Mouse (Mus musculus) midbrain, embryonic 16.5 days (tissue): ENCODE data around the gene Vdac1. TPM values are rescaled to one million over a fixed set of nuclear protein-coding genes. Genes with fewer than 3 reads are reported as not detected.
A peak's percentile ranks its signal among the peaks of the same experiment; 100 is the strongest.

Source experiments
- ATAC-seq: fragments of 200-750 bp; cut with Nextera tagmentation; 2 replicates; pipeline ENCODE4 v1.8.0; 2017; ENCODE audit warnings: moderate TSS enrichment
- H3K27ac ChIP-seq: fragments of 300-500 bp; sonication (generic); 2 replicates; pipeline ENCODE4 v1.5.1; 2014; ENCODE audit warnings: mild to moderate bottlenecking, low read length, mixed read lengths
- H3K27me3 ChIP-seq: fragments of 300-500 bp; sonication (generic); 2 replicates; pipeline ENCODE4 v1.6.1; 2014; ENCODE audit warnings: low read depth, low read length, mixed read lengths; ENCODE audit not compliant: control insufficient read depth, insufficient read depth
- H3K36me3 ChIP-seq: fragments of 300-500 bp; sonication (generic); 2 replicates; pipeline ENCODE4 v1.6.1; 2014; ENCODE audit warnings: mild to moderate bottlenecking, low read length, moderate library complexity, mixed read lengths; ENCODE audit not compliant: control insufficient read depth, insufficient read depth
- H3K4me1 ChIP-seq: fragments of 300-500 bp; sonication (generic); 2 replicates; pipeline ENCODE4 v1.6.1; 2014; ENCODE audit warnings: mild to moderate bottlenecking, low read length, mixed read lengths; ENCODE audit not compliant: control insufficient read depth, insufficient read depth
- H3K4me2 ChIP-seq: fragments of 300-500 bp; sonication (generic); 2 replicates; pipeline ENCODE4 v1.6.1; 2014; ENCODE audit warnings: mild to moderate bottlenecking, low read length, mixed read lengths
- H3K4me3 ChIP-seq: fragments of 300-500 bp; sonication (generic); 2 replicates; pipeline ENCODE4 v1.5.1; 2014; ENCODE audit warnings: low read depth, mild to moderate bottlenecking, low read length, moderate library complexity, mixed read lengths
- H3K9ac ChIP-seq: fragments of 300-500 bp; sonication (generic); 2 replicates; pipeline ENCODE4 v1.6.1; 2014; ENCODE audit warnings: low read depth, low read length, mixed read lengths
- H3K9me3 ChIP-seq: fragments of 300-500 bp; sonication (generic); replicated peaks from 2 replicates; pipeline ENCODE4 v1.6.1; 2014; ENCODE audit warnings: mild to moderate bottlenecking, low read length, mixed read lengths; ENCODE audit not compliant: control insufficient read depth, poor library complexity, severe bottlenecking
- WGBS: fragments of 180-500 bp; shearing (Covaris S2); extraction: QIAGEN DNeasy Blood & Tissue Kit; methylation state at CpG from one replicate; pipeline ENCODE4 v1.1.7; 2014; 5-methylcytosine and 5-hydroxymethylcytosine counted together
- polyA plus RNA-seq: library from polyadenylated mRNA; unstranded; fragments of >200 nt; fragmentation: Nextera tagmentation; extraction: Ambion mirVana; gene quantifications from 2 replicates; pipeline ENCODE4 v1.2.1, GENCODE M21; 2015

Vdac1 gene
- polyA plus RNA-seq, 1 experiment from 2014 or later, result 402 TPM

DNA sequence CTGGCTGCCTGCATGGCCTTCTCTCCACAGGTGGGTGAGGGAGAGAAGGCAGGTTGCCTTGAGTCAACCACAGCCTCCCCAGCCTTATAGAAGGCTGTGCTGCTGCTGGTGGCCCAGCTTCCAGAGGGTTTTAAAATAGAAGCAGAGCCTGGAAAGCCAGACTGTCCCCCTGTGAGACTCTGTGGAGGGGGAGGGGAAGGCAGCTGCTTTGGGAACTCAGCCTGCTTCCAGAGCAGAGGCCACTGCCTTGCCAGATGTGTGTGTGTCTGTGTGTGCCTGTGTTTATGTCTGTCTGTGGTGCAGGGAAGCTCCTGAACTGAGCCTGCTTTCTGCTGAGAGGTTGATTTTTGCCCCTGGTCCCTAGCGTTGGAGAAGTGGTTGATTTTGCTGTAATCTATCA lies 4.5 kb downstream of the Vdac1 start:
- H3K9me3 ChIP-seq, result no peaks in the 10 kb centered on the region
- WGBS, result 89% methylated on average over 1 of the region's 1 CpGs
- H3K4me1 ChIP-seq, result peaks cover 26% of the 10 kb centered on the region
- H3K9ac ChIP-seq, result no peak overlapping the region
- ATAC-seq, result no peak
- no peak overlapping the region for H3K4me3 ChIP-seq
- H3K36me3 ChIP-seq, result no peaks in the 10 kb centered on the region
- H3K4me2 ChIP-seq, result no peak overlapping the region
- no peaks in the 10 kb centered on the region for H3K27me3 ChIP-seq
- H3K27ac ChIP-seq, result no peak overlapping the region

- ATAC-seq, result no peak
- peaks cover 34% of the 10 kb centered on the region for H3K4me1 ChIP-seq
- 93% methylated on average over 5 of the region's 5 CpGs for WGBS
Measured at GRCm38 (mm10) chr11:52366358-52366757, 5.7 kb downstream of the Vdac1 start.

GRCm38 (mm10) chr11:52368176-52368985 lies 7.7 kb downstream of the Vdac1 start:
- Histone ChIP-seq H3K9me3 (no peaks in the 10 kb centered on the region), H3K27me3 (no peaks in the 10 kb centered on the region), H3K36me3 (no peaks in the 10 kb centered on the region), H3K4me1 (peaks cover 19% of the 10 kb centered on the region), H3K4me3 (no peak overlapping the region), H3K9ac (no peak overlapping the region), H3K27ac (no peak overlapping the region), H3K4me2 (no peak overlapping the region)
- no peak for ATAC-seq
- 79% methylated on average over 10 of the region's 10 CpGs for WGBS

More at GRCm38 (mm10) chr11:52366358-52366757, 5.7 kb downstream of the Vdac1 start:
- H3K4me2 ChIP-seq, result no peak overlapping the region
- no peaks in the 10 kb centered on the region for H3K9me3 ChIP-seq
- H3K9ac ChIP-seq, result no peak overlapping the region
- no peak overlapping the region for H3K27ac ChIP-seq
- H3K36me3 ChIP-seq, result no peaks in the 10 kb centered on the region
- H3K27me3 ChIP-seq, result no peaks in the 10 kb centered on the region
- no peak overlapping the region for H3K4me3 ChIP-seq

GRCm38 (mm10) chr11:52369252-52370134 lies 8.8 kb downstream of the Vdac1 start:
- ATAC-seq, result no peak
- 76% methylated on average over 9 of the region's 9 CpGs for WGBS
- H3K27ac ChIP-seq, result no peak overlapping the region

GRCm38 (mm10) chr11:52370135-52370452 lies 9.4 kb downstream of the Vdac1 start:
- 0 out of 2 replicates have a peak, but pooled peaks cover 3% of the 10 kb centered on the region for H3K36me3 ChIP-seq
- H3K4me3 ChIP-seq, result no peak overlapping the region
- H3K27me3 ChIP-seq, result no peaks in the 10 kb centered on the region
- H3K4me2 ChIP-seq, result no peak overlapping the region
- H3K9me3 ChIP-seq, result no peaks in the 10 kb centered on the region
- no peak overlapping the region for H3K9ac ChIP-seq
- no peak for ATAC-seq
- H3K4me1 ChIP-seq, result peaks cover 13% of the 10 kb centered on the region
- 97% methylated on average over 2 of the region's 2 CpGs for WGBS
- no peak overlapping the region; the same call in 1 of the 2 replicates for H3K27ac ChIP-seq

More at GRCm38 (mm10) chr11:52369252-52370134, 8.8 kb downstream of the Vdac1 start:
- no peaks in the 10 kb centered on the region for H3K36me3 ChIP-seq
- H3K9ac ChIP-seq, result no peak overlapping the region
- H3K4me2 ChIP-seq, result no peak overlapping the region
- peaks cover 17% of the 10 kb centered on the region for H3K4me1 ChIP-seq
- no peaks in the 10 kb centered on the region for H3K27me3 ChIP-seq
- no peak overlapping the region for H3K4me3 ChIP-seq
- H3K9me3 ChIP-seq, result no peaks in the 10 kb centered on the region

GRCm38 (mm10) chr11:52370538-52370937 lies 9.9 kb downstream of the Vdac1 start:
- Histone ChIP-seq H3K27ac (no peak overlapping the region; the same call in 1 of the 2 replicates), H3K9me3 (no peaks in the 10 kb centered on the region), H3K36me3 (0 out of 2 replicates have a peak, but pooled peaks cover 4% of the 10 kb centered on the region), H3K9ac (no peak overlapping the region), H3K27me3 (no peaks in the 10 kb centered on the region), H3K4me2 (no peak overlapping the region), H3K4me1 (peaks cover 11% of the 10 kb centered on the region), H3K4me3 (no peak overlapping the region)
- WGBS, result 32% methylated on average over 2 of the region's 2 CpGs
- peak; percentile 25; the same call in 1 of the 2 replicates for ATAC-seq

- peaks cover 11% of the 10 kb centered on the region for H3K4me1 ChIP-seq
- 74% methylated on average over 7 of the region's 7 CpGs for WGBS
- no peak overlapping the region for H3K4me3 ChIP-seq
- no peak for ATAC-seq
- H3K27ac ChIP-seq, result no peak overlapping the region
- peaks cover 26% of the 10 kb centered on the region for H3K36me3 ChIP-seq
- H3K4me2 ChIP-seq, result no peak overlapping the region
- H3K27me3 ChIP-seq, result no peaks in the 10 kb centered on the region
- H3K9ac ChIP-seq, result no peak overlapping the region
- H3K9me3 ChIP-seq, result no peaks in the 10 kb centered on the region
Measured at GRCm38 (mm10) chr11:52373841-52374240, 13.2 kb downstream of the Vdac1 start.

GRCm38 (mm10) chr11:52374340-52374739 lies 13.7 kb downstream of the Vdac1 start:
- WGBS, result 64% methylated on average over 6 of the region's 6 CpGs
- Histone ChIP-seq H3K27ac (no peak overlapping the region), H3K4me1 (peaks cover 9% of the 10 kb centered on the region), H3K9me3 (no peaks in the 10 kb centered on the region), H3K27me3 (no peaks in the 10 kb centered on the region), H3K4me2 (no peak overlapping the region), H3K4me3 (no peak overlapping the region), H3K9ac (no peak overlapping the region), H3K36me3 (peaks cover 30% of the 10 kb centered on the region)
- ATAC-seq, result no peak

DNA sequence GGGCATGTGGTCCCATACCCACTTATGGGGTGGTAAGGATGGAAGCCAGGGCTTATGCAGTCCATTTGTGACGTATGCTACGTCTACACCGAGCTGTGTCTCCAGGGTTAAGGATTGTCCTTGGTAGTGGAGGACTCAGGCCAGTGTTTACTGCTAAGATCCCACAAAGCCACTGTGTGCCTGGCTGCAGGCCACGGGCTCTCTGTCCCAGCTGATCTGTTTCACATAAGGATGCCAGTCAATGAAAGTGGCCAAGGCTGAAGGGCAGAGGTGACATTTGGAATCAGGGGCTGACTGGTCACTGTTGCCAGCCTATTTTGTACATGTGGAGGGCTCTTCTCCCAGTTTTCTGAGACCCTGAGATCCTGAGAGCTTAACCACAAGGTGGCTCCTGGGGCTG lies 16.9 kb downstream of the Vdac1 start:
- ATAC-seq, result no peak
- Histone ChIP-seq H3K9me3 (no peaks in the 10 kb centered on the region), H3K9ac (no peak overlapping the region), H3K4me1 (no peaks in the 10 kb centered on the region), H3K27ac (no peak overlapping the region), H3K27me3 (no peaks in the 10 kb centered on the region), H3K4me3 (no peak overlapping the region), H3K4me2 (no peak overlapping the region), H3K36me3 (peaks cover 35% of the 10 kb centered on the region)
- WGBS, result 90% methylated on average over 4 of the region's 4 CpGs
